Mouse (Mus musculus) CD4-positive, CD25-positive, alpha-beta regulatory T cell (primary cell): ENCODE data around the gene Cd101. TPM values are rescaled to one million over a fixed set of nuclear protein-coding genes. Genes with fewer than 3 reads are reported as not detected.

Source experiments
- polyA plus RNA-seq: library from polyadenylated mRNA; unstranded; fragments of 100-300 nt; shearing (Covaris generic); gene quantifications from one replicate; pipeline ENCODE4 v1.2.1, GENCODE M21; 2017

Cd101 gene
- polyA plus RNA-seq: 26.1 TPM

GRCm38 (mm10) chr3:101029339-101029738 lies at the start of gene Cd101:
TSS of gene Cd101 (minus strand) at chr3:101029556.

GRCm38 (mm10) chr3:100969176-100969917 lies 60.0 kb downstream of the Cd101 start, which contains the start of gene Ttf2:
TSS of gene Ttf2 (minus strand) at chr3:100969663.

Other genes with a start within 250 kb of the Cd101 start
- gene Vtcn1, start 204.1 kb downstream of the Cd101 start, polyA plus RNA-seq: not detected
- 1.6 TPM for gene Trim45, start 107.4 kb downstream of the Cd101 start, polyA plus RNA-seq
- gene Ttf2, start 59.9 kb downstream of the Cd101 start, polyA plus RNA-seq: 13.5 TPM
- gene Ptgfrn, start 80.7 kb upstream of the Cd101 start, polyA plus RNA-seq: 0.36 TPM